Mouse (Mus musculus): ENCODE measurements at regions not wholly inside any gene's neighbourhood (a gene's known extent, or its start where the extent isn't known, plus 50 kb on each side); places are given as distances from the start of the nearest gene placed in this dataset.

GRCm38 (mm10) chr14:115031734-115032133 is 60.3 kb upstream of the Gpc5 start:
- ATAC-seq (ENCODE audit: insufficient number of reproducible peaks, insufficient read depth, low FRiP score, low TSS enrichment): no peak

GRCm38 (mm10) chr14:115033375-115033969 is 58.5 kb upstream of the Gpc5 start:
- Histone ChIP-seq H3K27ac (no peak overlapping the region), H3K27me3 (no peaks in the 10 kb centered on the region), H3K9ac (no peak overlapping the region), H3K4me2 (replicated peaks) (no peak overlapping the region), H3K9me3 (no peaks in the 10 kb centered on the region), H3K36me3 (no peaks in the 10 kb centered on the region), H3K4me1 (no peaks in the 10 kb centered on the region), H3K4me3 (no peak overlapping the region)
- WGBS: 87% methylated on average over 5 of the region's 5 CpGs
- no peak for ATAC-seq (ENCODE audit: insufficient number of reproducible peaks, insufficient read depth, low FRiP score, low TSS enrichment)

More at GRCm38 (mm10) chr14:115031734-115032133, 60.3 kb upstream of the Gpc5 start:
- H3K4me1 ChIP-seq: no peaks in the 10 kb centered on the region
- no peak overlapping the region for H3K4me2 ChIP-seq (replicated peaks)
- H3K4me3 ChIP-seq: no peak overlapping the region
- H3K27me3 ChIP-seq: no peaks in the 10 kb centered on the region
- H3K9me3 ChIP-seq: no peaks in the 10 kb centered on the region
- no peaks in the 10 kb centered on the region for H3K36me3 ChIP-seq
- no peak overlapping the region for H3K9ac ChIP-seq
- WGBS: 69% methylated on average over 4 of the region's 4 CpGs
- no peak overlapping the region for H3K27ac ChIP-seq

- Histone ChIP-seq H3K27me3 (0 out of 2 replicates have a peak, but pooled peaks cover 4% of the 10 kb centered on the region), H3K4me2 (replicated peaks) (no peak overlapping the region), H3K4me1 (no peaks in the 10 kb centered on the region), H3K36me3 (no peaks in the 10 kb centered on the region), H3K4me3 (no peak overlapping the region), H3K9me3 (no peaks in the 10 kb centered on the region), H3K27ac (no peak overlapping the region), H3K9ac (no peak overlapping the region)
- no peak for ATAC-seq (ENCODE audit: insufficient number of reproducible peaks, insufficient read depth, low FRiP score, low TSS enrichment)
- WGBS: 91% methylated on average over 10 of the region's 10 CpGs
Measured at GRCm38 (mm10) chr14:115034718-115035437, 57.1 kb upstream of the Gpc5 start.

- 0 out of 2 replicates have a peak, but pooled peaks cover 4% of the 10 kb centered on the region for H3K27me3 ChIP-seq
- H3K9ac ChIP-seq: no peak overlapping the region
- no peaks in the 10 kb centered on the region for H3K36me3 ChIP-seq
- WGBS: 16% methylated on average over 5 of the region's 5 CpGs
- H3K27ac ChIP-seq: no peak overlapping the region
- H3K4me3 ChIP-seq: no peak overlapping the region
- no peak for ATAC-seq (ENCODE audit: insufficient number of reproducible peaks, insufficient read depth, low FRiP score, low TSS enrichment)
- no peaks in the 10 kb centered on the region for H3K9me3 ChIP-seq
- H3K4me1 ChIP-seq: no peaks in the 10 kb centered on the region
- H3K4me2 ChIP-seq (replicated peaks): no peak overlapping the region
Measured at GRCm38 (mm10) chr14:115037086-115037793, 54.8 kb upstream of the Gpc5 start.

- ATAC-seq (ENCODE audit: insufficient number of reproducible peaks, insufficient read depth, low FRiP score, low TSS enrichment): no peak
- no peak overlapping the region for H3K27ac ChIP-seq
Measured at GRCm38 (mm10) chr14:115038788-115039187, 53.2 kb upstream of the Gpc5 start.

GRCm38 (mm10) chr14:115039524-115039923 is 52.5 kb upstream of the Gpc5 start:
- Histone ChIP-seq H3K4me2 (replicated peaks) (peak overlapping the region; percentile 84; the same call in 1 of the 2 replicates), H3K36me3 (peaks cover 12% of the 10 kb centered on the region), H3K4me3 (no peak overlapping the region), H3K9me3 (no peaks in the 10 kb centered on the region), H3K27me3 (0 out of 2 replicates have a peak, but pooled peaks cover 4% of the 10 kb centered on the region), H3K4me1 (peaks cover 13% of the 10 kb centered on the region), H3K9ac (no peak overlapping the region), H3K27ac (no peak overlapping the region)
- 71% methylated on average over 5 of the region's 5 CpGs for WGBS
- no peak for ATAC-seq (ENCODE audit: insufficient number of reproducible peaks, insufficient read depth, low FRiP score, low TSS enrichment)

More at GRCm38 (mm10) chr14:115038788-115039187, 53.2 kb upstream of the Gpc5 start:
- H3K27me3 ChIP-seq: 0 out of 2 replicates have a peak, but pooled peaks cover 4% of the 10 kb centered on the region
- peaks cover 7% of the 10 kb centered on the region for H3K4me1 ChIP-seq
- no peak overlapping the region for H3K9ac ChIP-seq
- H3K4me3 ChIP-seq: no peak overlapping the region
- peaks cover 4% of the 10 kb centered on the region for H3K36me3 ChIP-seq
- H3K4me2 ChIP-seq (replicated peaks): no peak overlapping the region
- 36% methylated on average over 5 of the region's 5 CpGs for WGBS
- no peaks in the 10 kb centered on the region for H3K9me3 ChIP-seq

GRCm38 (mm10) chr14:115040091-115040571 is 51.9 kb upstream of the Gpc5 start:
- Histone ChIP-seq H3K9me3 (no peaks in the 10 kb centered on the region), H3K4me2 (replicated peaks) (peak overlapping the region; percentile 84), H3K27ac (peak overlapping the region; percentile 97; the same call in 1 of the 2 replicates), H3K4me3 (peak overlapping the region; percentile 97), H3K4me1 (peaks cover 13% of the 10 kb centered on the region), H3K36me3 (peaks cover 18% of the 10 kb centered on the region), H3K27me3 (0 out of 2 replicates have a peak, but pooled peaks cover 4% of the 10 kb centered on the region), H3K9ac (peak overlapping the region; percentile 100)
- WGBS: 2% methylated on average over 30 of the region's 30 CpGs
- ATAC-seq (ENCODE audit: insufficient number of reproducible peaks, insufficient read depth, low FRiP score, low TSS enrichment): peak; percentile 42

- peak; percentile 89 for ATAC-seq (ENCODE audit: insufficient number of reproducible peaks, insufficient read depth, low FRiP score, low TSS enrichment)
- no peaks in the 10 kb centered on the region for H3K9me3 ChIP-seq
- H3K4me3 ChIP-seq: peak overlapping the region; percentile 97
- peak overlapping the region; percentile 100 for H3K9ac ChIP-seq
- H3K4me2 ChIP-seq (replicated peaks): peak overlapping the region; percentile 84
- H3K27ac ChIP-seq: peak overlapping the region; percentile 97
- peaks cover 13% of the 10 kb centered on the region for H3K4me1 ChIP-seq
- peaks cover 22% of the 10 kb centered on the region for H3K36me3 ChIP-seq
- H3K27me3 ChIP-seq: 0 out of 2 replicates have a peak, but pooled peaks cover 4% of the 10 kb centered on the region
- under 1% methylated on average over 86 of the region's 94 CpGs for WGBS
Measured at GRCm38 (mm10) chr14:115040578-115041206, 51.3 kb upstream of the Gpc5 start.

GRCm38 (mm10) chr14:115041336-115042054 is 50.5 kb upstream of the Gpc5 start:
- peaks cover 13% of the 10 kb centered on the region for H3K4me1 ChIP-seq
- WGBS: under 1% methylated on average over 65 of the region's 126 CpGs
- peak; percentile 31; the same call in 1 of the 2 replicates for ATAC-seq (ENCODE audit: insufficient number of reproducible peaks, insufficient read depth, low FRiP score, low TSS enrichment)

GRCm38 (mm10) chr14:115042055-115042564 is 49.9 kb upstream of the Gpc5 start:
- Histone ChIP-seq H3K4me1 (peaks cover 13% of the 10 kb centered on the region), H3K9ac (peak overlapping the region; percentile 100), H3K9me3 (no peaks in the 10 kb centered on the region), H3K4me2 (replicated peaks) (peak overlapping the region; percentile 66), H3K4me3 (peak overlapping the region; percentile 97), H3K27ac (peak overlapping the region; percentile 97), H3K36me3 (peaks cover 35% of the 10 kb centered on the region), H3K27me3 (0 out of 2 replicates have a peak, but pooled peaks cover 4% of the 10 kb centered on the region)
- ATAC-seq (ENCODE audit: insufficient number of reproducible peaks, insufficient read depth, low FRiP score, low TSS enrichment): peak; percentile 72
- 0% methylated on average over 23 of the region's 51 CpGs for WGBS

More at GRCm38 (mm10) chr14:115041336-115042054, 50.5 kb upstream of the Gpc5 start:
- H3K27ac ChIP-seq: peak overlapping the region; percentile 97
- peak overlapping the region; percentile 84 for H3K4me2 ChIP-seq (replicated peaks)
- peaks cover 29% of the 10 kb centered on the region for H3K36me3 ChIP-seq
- 0 out of 2 replicates have a peak, but pooled peaks cover 4% of the 10 kb centered on the region for H3K27me3 ChIP-seq
- no peaks in the 10 kb centered on the region for H3K9me3 ChIP-seq
- peak overlapping the region; percentile 97 for H3K4me3 ChIP-seq
- peak overlapping the region; percentile 100 for H3K9ac ChIP-seq

Measured in embryonic facial prominence, embryonic 12.5 days (tissue).